Mouse (Mus musculus): ENCODE measurements around the gene Acvr1b.

GRCm38 (mm10) chr15:101160128-101160527 is 13.7 kb upstream of the Acvr1b start:
- TF ChIP-seq USF1 (IDR thresholded peaks at IDR 0.05; ENCODE audit: low read depth) (no peak), MAX (IDR thresholded peaks at IDR 0.05) (no peak), CTCF (IDR thresholded peaks at IDR 0.05; ENCODE audit: control insufficient read depth, insufficient read depth, insufficient read length) (no peak), CEBPB (IDR thresholded peaks at IDR 0.05; ENCODE audit: low read depth) (no peak), MYOG (IDR thresholded peaks at IDR 0.05; ENCODE audit: control insufficient read depth, extremely low read depth, insufficient read length) (no peak), MYOD1 (IDR thresholded peaks at IDR 0.05; ENCODE audit: control insufficient read depth, insufficient read length, low read depth) (no peak), FOSL1 (IDR thresholded peaks at IDR 0.05; ENCODE audit: insufficient read depth, low read length, poor library complexity, severe bottlenecking) (no peak)

All from C2C12 (cell line).